Mouse (Mus musculus): Measurements from ENCODE around the gene Psmc3. TPM values are rescaled to one million over a fixed set of nuclear protein-coding genes. Genes with fewer than 3 reads are reported as not detected.

The Psmc3 gene
- polyA plus RNA-seq, 2 experiments = 203 to 305 TPM

DNA sequence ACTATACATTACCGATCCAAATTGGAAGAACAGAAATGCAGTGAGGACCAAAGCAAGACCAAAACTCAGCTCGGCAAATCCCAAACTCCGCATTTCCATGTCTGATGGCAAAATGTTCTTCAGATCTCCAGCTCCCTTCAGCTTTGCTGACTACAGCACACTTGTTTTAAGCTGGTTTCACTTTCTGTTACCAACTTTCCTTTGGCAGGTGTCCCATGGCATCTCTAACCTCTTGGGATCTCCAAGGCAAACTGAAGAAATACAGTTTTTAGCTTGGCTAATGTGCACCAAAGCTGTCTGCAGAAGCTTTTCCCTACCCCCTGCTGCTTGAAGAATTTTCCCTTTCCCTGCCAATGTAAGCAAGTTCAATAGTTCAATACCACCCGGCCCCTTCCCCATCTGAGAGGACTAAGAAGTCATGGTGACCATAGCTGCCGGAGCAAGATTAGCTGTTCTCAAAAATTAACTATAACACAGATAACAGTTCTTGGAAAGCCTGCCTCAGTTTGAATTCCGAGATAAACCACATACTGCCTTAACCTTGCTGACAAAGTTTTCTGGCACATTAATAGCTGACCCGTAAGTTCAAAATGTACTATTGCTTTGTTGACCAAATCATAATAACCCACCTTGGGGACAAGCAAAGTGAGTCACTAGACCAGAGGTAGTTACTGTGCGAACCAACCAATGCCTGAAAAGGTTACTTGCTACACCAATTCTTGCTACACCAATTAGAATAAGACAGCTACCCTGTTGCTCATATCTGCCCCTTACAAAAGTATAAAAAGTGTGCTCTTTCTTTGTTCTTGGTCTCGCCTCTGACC lies 26.2 kb upstream of the Psmc3 start:
- TF ChIP-seq POLR2A (IDR thresholded peaks at IDR 0.05; ENCODE audit: borderline replicate concordance, extremely low read depth, insufficient read depth, insufficient read length) = no peak
- no peak overlapping the region for H3K4me2 ChIP-seq (replicated peaks; ENCODE audit: low read depth, low read length, severe bottlenecking)
- H3K36me3 ChIP-seq (ENCODE audit: control insufficient read depth, insufficient read depth, low read length) = no peaks in the 10 kb centered on the region
- no peak overlapping the region for H3K4me3 ChIP-seq (replicated peaks; ENCODE audit: low read length)
- no peak overlapping the region for H3K9ac ChIP-seq (ENCODE audit: low read depth, low read length, severe bottlenecking)
- WGBS = 89% methylated on average over 9 of the region's 9 CpGs
- ATAC-seq (ENCODE audit: low FRiP score, low read depth) = no peak
- H3K4me1 ChIP-seq (ENCODE audit: control insufficient read depth, insufficient read depth, low read length) = no peaks in the 10 kb centered on the region
- no peak for DNase-seq (ENCODE audit: low spot score)
- H3K9me3 ChIP-seq (ENCODE audit: control insufficient read depth, low read length) = no peaks in the 10 kb centered on the region
- H3K27ac ChIP-seq (replicated peaks; ENCODE audit: low read depth, low read length) = 0 out of 2 replicates have a peak overlapping the region, but pooled peaks have one; percentile 19
- H3K27me3 ChIP-seq (ENCODE audit: control insufficient read depth, insufficient read depth, low read length) = no peaks in the 10 kb centered on the region

DNA sequence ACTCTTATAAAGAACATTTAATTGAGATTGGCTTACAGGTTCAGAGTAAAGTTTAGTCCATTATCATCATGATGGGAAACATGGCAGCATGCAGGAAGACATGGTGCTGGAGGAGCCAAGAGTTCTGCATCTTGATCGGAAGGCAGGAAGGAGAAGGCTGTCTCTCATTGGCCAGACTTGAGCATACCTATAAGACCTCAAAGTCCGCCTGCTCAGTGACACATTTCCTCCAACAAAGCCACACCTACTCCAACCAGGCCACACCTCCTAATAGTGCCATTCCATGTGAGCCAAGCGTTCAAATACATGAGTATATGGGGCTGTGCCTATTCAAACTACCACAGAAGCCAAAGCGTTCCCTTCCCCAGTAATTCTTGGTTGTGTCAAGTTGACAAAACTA lies 22.6 kb upstream of the Psmc3 start:
- H3K27me3 ChIP-seq (ENCODE audit: control insufficient read depth, insufficient read depth, low read length) = no peaks in the 10 kb centered on the region
- H3K4me1 ChIP-seq (ENCODE audit: control insufficient read depth, insufficient read depth, low read length) = no peaks in the 10 kb centered on the region
- H3K9me3 ChIP-seq (ENCODE audit: control insufficient read depth, low read length) = no peaks in the 10 kb centered on the region
- DNase-seq (ENCODE audit: low spot score) = no peak
- WGBS = 87% methylated on average over 4 of the region's 4 CpGs
- no peaks in the 10 kb centered on the region for H3K36me3 ChIP-seq (ENCODE audit: control insufficient read depth, insufficient read depth, low read length)
- H3K27ac ChIP-seq (replicated peaks; ENCODE audit: low read depth, low read length) = no peak overlapping the region
- no peak overlapping the region for H3K4me2 ChIP-seq (replicated peaks; ENCODE audit: low read depth, low read length, severe bottlenecking)
- no peak for ATAC-seq (ENCODE audit: low FRiP score, low read depth)
- H3K4me3 ChIP-seq (replicated peaks; ENCODE audit: low read length) = no peak overlapping the region
- TF ChIP-seq POLR2A (IDR thresholded peaks at IDR 0.05; ENCODE audit: borderline replicate concordance, extremely low read depth, insufficient read depth, insufficient read length) = no peak
- no peak overlapping the region for H3K9ac ChIP-seq (ENCODE audit: low read depth, low read length, severe bottlenecking)

DNA sequence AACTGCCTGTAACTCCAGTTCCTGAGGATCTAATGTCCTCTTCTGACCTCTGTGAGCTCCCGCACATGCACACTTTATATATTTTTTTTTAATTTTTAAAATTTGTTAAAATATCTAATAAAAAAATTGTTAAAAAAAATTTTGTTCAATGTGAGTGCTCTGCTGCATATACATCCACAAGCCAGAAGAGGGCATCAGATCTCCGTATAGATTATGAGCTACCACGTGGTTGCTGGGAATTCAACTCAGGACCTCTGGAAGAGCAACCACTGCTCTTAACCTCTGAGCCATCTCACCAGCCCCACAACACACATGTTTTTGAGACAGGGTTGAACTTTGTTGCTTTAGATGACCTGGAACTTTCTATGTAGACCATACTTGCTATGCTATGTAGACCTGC lies 20.8 kb upstream of the Psmc3 start:
- Histone ChIP-seq H3K36me3 (ENCODE audit: control insufficient read depth, insufficient read depth, low read length) (no peaks in the 10 kb centered on the region), H3K4me1 (ENCODE audit: control insufficient read depth, insufficient read depth, low read length) (no peaks in the 10 kb centered on the region), H3K4me2 (replicated peaks; ENCODE audit: low read depth, low read length, severe bottlenecking) (no peak overlapping the region), H3K4me3 (replicated peaks; ENCODE audit: low read length) (no peak overlapping the region), H3K27ac (replicated peaks; ENCODE audit: low read depth, low read length) (no peak overlapping the region), H3K9ac (ENCODE audit: low read depth, low read length, severe bottlenecking) (no peak overlapping the region), H3K9me3 (ENCODE audit: control insufficient read depth, low read length) (no peaks in the 10 kb centered on the region), H3K27me3 (ENCODE audit: control insufficient read depth, insufficient read depth, low read length) (no peaks in the 10 kb centered on the region)
- DNase-seq (ENCODE audit: low spot score) (no peak), ATAC-seq (ENCODE audit: low FRiP score, low read depth) (no peak)
- no peak for TF ChIP-seq POLR2A (IDR thresholded peaks at IDR 0.05; ENCODE audit: borderline replicate concordance, extremely low read depth, insufficient read depth, insufficient read length)
- 17% methylated on average over 3 of the region's 3 CpGs for WGBS

DNA sequence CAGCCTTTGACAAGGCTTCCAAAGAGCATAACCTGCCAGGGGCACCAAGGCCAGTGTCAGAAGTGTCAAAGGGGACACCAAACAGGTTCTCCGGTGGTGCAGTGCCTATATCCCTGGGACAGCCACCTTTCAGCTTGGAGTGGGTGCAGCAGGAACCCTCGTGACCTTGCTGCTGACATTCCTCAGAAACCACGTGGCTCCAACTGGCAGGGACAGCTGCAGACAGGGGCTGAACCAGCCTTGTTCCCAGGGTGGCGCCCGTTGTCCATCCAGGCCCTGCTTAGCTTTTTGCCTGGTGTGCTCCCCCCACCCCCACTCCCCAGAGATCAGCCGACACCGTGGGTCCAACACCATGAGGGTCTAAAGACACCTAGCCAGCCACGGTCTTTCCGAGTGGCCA lies 18.4 kb upstream of the Psmc3 start, which contains the start of gene Rapsn:
Gene Rapsn, plus strand, starts transcription at position 236 of the 400 bp plus-strand sequence.
- H3K4me1 ChIP-seq (ENCODE audit: control insufficient read depth, insufficient read depth, low read length) = no peaks in the 10 kb centered on the region

DNA sequence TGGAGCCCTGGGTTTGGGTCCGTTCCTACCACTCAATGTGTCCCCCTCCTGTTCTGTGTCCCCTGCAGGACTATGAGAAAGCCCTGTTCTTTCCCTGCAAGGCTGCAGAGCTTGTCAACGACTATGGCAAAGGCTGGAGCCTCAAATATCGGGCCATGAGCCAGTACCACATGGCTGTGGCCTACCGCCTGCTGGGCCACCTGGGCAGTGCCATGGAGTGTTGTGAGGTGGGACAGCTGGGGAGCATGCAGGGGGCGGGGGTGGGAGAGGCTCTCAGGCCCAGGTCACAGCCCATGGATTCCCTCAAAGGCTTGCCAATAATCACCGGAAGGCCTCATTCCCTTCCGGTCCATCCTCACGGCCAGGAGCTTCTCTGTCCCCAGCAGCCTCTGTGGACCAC lies 12.0 kb upstream of the Psmc3 start:
- Histone ChIP-seq H3K9me3 (ENCODE audit: control insufficient read depth, low read length) (no peaks in the 10 kb centered on the region), H3K4me3 (replicated peaks; ENCODE audit: low read length) (no peak overlapping the region), H3K9ac (ENCODE audit: low read depth, low read length, severe bottlenecking) (no peak overlapping the region), H3K27me3 (ENCODE audit: control insufficient read depth, insufficient read depth, low read length) (no peaks in the 10 kb centered on the region), H3K36me3 (ENCODE audit: control insufficient read depth, insufficient read depth, low read length) (no peaks in the 10 kb centered on the region), H3K27ac (replicated peaks; ENCODE audit: low read depth, low read length) (no peak overlapping the region), H3K4me1 (ENCODE audit: control insufficient read depth, insufficient read depth, low read length) (no peaks in the 10 kb centered on the region), H3K4me2 (replicated peaks; ENCODE audit: low read depth, low read length, severe bottlenecking) (no peak overlapping the region)
- WGBS = 76% methylated on average over 8 of the region's 8 CpGs
- DNase-seq (ENCODE audit: low spot score) = no peak
- TF ChIP-seq POLR2A (IDR thresholded peaks at IDR 0.05; ENCODE audit: borderline replicate concordance, extremely low read depth, insufficient read depth, insufficient read length) = no peak
- no peak for ATAC-seq (ENCODE audit: low FRiP score, low read depth)

More for the DNA sequence above, 18.4 kb upstream of the Psmc3 start, which contains the start of gene Rapsn:
- Histone ChIP-seq H3K9ac (ENCODE audit: low read depth, low read length, severe bottlenecking) (no peak within 1 kb of the TSS), H3K27ac (replicated peaks; ENCODE audit: low read depth, low read length) (no peak within 1 kb of the TSS), H3K27me3 (ENCODE audit: control insufficient read depth, insufficient read depth, low read length) (no peaks in the 10 kb centered on the region), H3K36me3 (ENCODE audit: control insufficient read depth, insufficient read depth, low read length) (no peaks in the 10 kb centered on the region), H3K4me2 (replicated peaks; ENCODE audit: low read depth, low read length, severe bottlenecking) (no peak within 1 kb of the TSS; the same call in 1 of the 2 replicates), H3K4me3 (replicated peaks; ENCODE audit: low read length) (no peak within 1 kb of the TSS), H3K9me3 (ENCODE audit: control insufficient read depth, low read length) (no peaks in the 10 kb centered on the region)
- TF ChIP-seq POLR2A (IDR thresholded peaks at IDR 0.05; ENCODE audit: borderline replicate concordance, extremely low read depth, insufficient read depth, insufficient read length) = no peak
- DNase-seq (ENCODE audit: low spot score) (peak; percentile 50), ATAC-seq (ENCODE audit: low FRiP score, low read depth) (peak; percentile 81)
- WGBS = 61% methylated on average over 9 of the region's 9 CpGs
